Mouse (Mus musculus) hindbrain, postnatal 0 days (tissue): ENCODE data around the gene Ppil4. TPM values are rescaled to one million over a fixed set of nuclear protein-coding genes. Genes with fewer than 3 reads are reported as not detected.

ENCODE experiments used
- ATAC-seq: fragments of 200-750 bp; cut with Nextera tagmentation; 2 replicates; pipeline ENCODE4 v1.8.0; 2017; ENCODE audit warnings: mild to moderate bottlenecking, moderate TSS enrichment, moderate library complexity
- DNase-seq: peaks from one replicate; pipeline ENCODE4 v3.0.0-alpha.2; 2015; ENCODE audit warnings: low spot score
- H3K27ac ChIP-seq: fragments of 300-500 bp; sonication (generic); 2 replicates; pipeline ENCODE4 v1.5.1; 2014; ENCODE audit warnings: mild to moderate bottlenecking
- H3K27me3 ChIP-seq: fragments of 300-500 bp; sonication (generic); 2 replicates; pipeline ENCODE4 v1.6.1; 2014; ENCODE audit warnings: low read length, mixed read lengths; ENCODE audit not compliant: insufficient read depth
- H3K36me3 ChIP-seq: fragments of 300-500 bp; sonication (generic); 2 replicates; pipeline ENCODE4 v1.6.1; 2014; ENCODE audit warnings: low read length, mixed read lengths; ENCODE audit not compliant: insufficient read depth
- H3K4me1 ChIP-seq: fragments of 300-500 bp; sonication (generic); 2 replicates; pipeline ENCODE4 v1.6.1; 2014; ENCODE audit warnings: antibody characterized with exemption, low read length, mixed read lengths; ENCODE audit not compliant: insufficient read depth
- H3K4me2 ChIP-seq: fragments of 300-500 bp; sonication (generic); 2 replicates; pipeline ENCODE4 v1.6.1; 2014; ENCODE audit warnings: low read depth, mild to moderate bottlenecking, low read length, moderate library complexity, mixed read lengths
- H3K4me3 ChIP-seq: fragments of 300-500 bp; sonication (generic); 2 replicates; pipeline ENCODE4 v1.5.1; 2014; ENCODE audit warnings: low read length
- H3K9ac ChIP-seq: fragments of 300-500 bp; sonication (generic); replicated peaks from 2 replicates; pipeline ENCODE4 v1.6.1; 2014; ENCODE audit warnings: mild to moderate bottlenecking, low read length, moderate library complexity, mixed read lengths
- H3K9me3 ChIP-seq: fragments of 300-500 bp; sonication (generic); 2 replicates; pipeline ENCODE4 v1.6.1; 2016; ENCODE audit warnings: low read length, mixed read lengths
- CTCF ChIP-seq: IDR thresholded peaks from 2 replicates; pipeline ENCODE4 v1.5.1; 2016; ENCODE audit warnings: antibody characterized with exemption, control low read depth, low read depth
- WGBS: fragments of 180-500 bp; shearing (Covaris S2); extraction: QIAGEN DNeasy Blood & Tissue Kit; methylation state at CpG from one replicate; pipeline ENCODE4 v1.1.7; 2014; 5-methylcytosine and 5-hydroxymethylcytosine counted together
- polyA plus RNA-seq: library from polyadenylated mRNA; unstranded; fragments of >200 nt; fragmentation: Nextera tagmentation; extraction: Ambion mirVana; gene quantifications from 2 replicates; pipeline ENCODE4 v1.2.1, GENCODE M21; 2015
- total RNA-seq: library from RNA; depleted of rRNA; stranded (reverse); fragments of >200 nt; gene quantifications from 2 replicates; pipeline ENCODE4 v1.2.3, GENCODE M21; 2014

Ppil4 gene
- total and polyA plus RNA-seq, 2 experiments from 2014 or later, result 17.9 to 43.3 TPM

GRCm38 (mm10) chr10:7864184-7864583, 71.5 kb downstream of the Ppil4 start:
- DNase-seq, result no peak
- Histone ChIP-seq H3K4me2 (no peak overlapping the region), H3K9ac (no peak overlapping the region), H3K27me3 (no peaks in the 10 kb centered on the region), H3K36me3 (no peaks in the 10 kb centered on the region), H3K4me1 (no peaks in the 10 kb centered on the region), H3K9me3 (no peaks in the 10 kb centered on the region), H3K4me3 (no peak overlapping the region), H3K27ac (no peak overlapping the region)
- 52% methylated on average over 6 of the region's 6 CpGs for WGBS
- ATAC-seq, result no peak
- no peak for TF ChIP-seq CTCF

DNA sequence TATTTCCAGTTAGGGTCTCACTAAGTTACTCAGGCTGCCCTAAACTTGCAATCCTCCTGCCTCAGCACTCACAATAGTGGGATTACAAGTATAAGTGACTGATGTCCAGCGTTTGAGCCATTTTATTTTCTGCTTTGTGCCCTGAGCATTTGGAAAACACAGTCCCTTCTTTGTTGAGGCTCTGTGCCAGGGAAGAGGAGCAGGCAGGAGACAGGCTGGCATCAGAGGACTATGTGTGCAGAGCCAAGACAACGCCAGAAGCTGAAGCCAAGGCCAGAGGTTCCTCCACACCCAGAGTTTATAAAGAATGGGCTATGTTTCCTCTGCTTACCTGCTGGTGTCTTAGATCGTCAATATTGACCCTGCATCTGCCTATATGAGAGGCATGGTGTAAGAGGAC, 72.1 kb downstream of the Ppil4 start:
- no peak for ATAC-seq
- Histone ChIP-seq H3K9ac (no peak overlapping the region), H3K36me3 (no peaks in the 10 kb centered on the region), H3K27ac (no peak overlapping the region), H3K4me3 (no peak overlapping the region), H3K9me3 (no peaks in the 10 kb centered on the region), H3K4me2 (no peak overlapping the region), H3K27me3 (no peaks in the 10 kb centered on the region), H3K4me1 (no peaks in the 10 kb centered on the region)
- no peak for DNase-seq
- WGBS, result 59% methylated on average over 3 of the region's 3 CpGs
- no peak for TF ChIP-seq CTCF

DNA sequence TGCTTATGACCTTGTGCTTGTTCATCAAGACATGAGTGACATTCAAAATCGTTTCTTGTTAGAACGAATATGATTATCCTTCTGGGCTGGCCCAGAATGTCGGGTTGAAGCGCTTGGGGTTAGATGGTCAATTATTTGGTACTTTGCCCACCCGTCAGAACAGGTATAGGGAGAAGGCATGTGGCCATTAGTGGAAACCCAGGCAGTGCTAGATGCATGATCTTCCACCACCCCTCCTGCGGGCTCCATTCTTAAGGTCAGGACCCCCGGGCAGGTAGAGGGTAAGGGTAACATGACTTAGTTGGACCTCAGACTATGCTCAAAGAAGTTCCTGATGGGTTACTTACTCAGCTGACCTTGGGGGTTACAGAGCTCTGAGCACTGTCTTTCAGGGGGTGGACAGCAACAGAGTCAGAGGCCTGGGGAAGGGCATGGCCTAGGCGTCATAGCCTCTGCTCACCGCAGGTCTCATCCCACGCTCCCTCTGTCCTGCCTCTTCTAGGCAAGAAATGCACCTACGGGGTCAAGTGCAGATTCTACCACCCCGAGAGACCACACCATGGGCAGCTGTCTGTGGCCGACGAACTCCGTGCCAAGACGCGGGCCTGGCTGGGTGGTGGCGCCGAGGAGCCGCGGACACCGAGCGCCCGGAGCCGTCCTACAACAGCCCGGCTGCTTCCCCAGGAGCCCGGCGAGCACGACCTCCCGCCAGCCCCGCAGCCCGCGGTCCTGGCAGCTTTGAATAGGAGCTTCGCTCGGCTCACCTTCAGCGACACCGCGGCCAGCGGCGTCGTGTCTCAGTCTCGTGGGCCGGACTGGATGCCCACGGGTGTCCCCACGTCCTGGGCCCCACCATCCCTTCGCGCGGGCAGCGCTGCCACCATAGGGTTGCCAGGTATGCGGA, 74.3 kb downstream of the Ppil4 start:
- Histone ChIP-seq H3K9ac (peak overlapping the region; percentile 31), H3K27me3 (no peaks in the 10 kb centered on the region), H3K4me1 (no peaks in the 10 kb centered on the region), H3K27ac (no peak overlapping the region), H3K9me3 (no peaks in the 10 kb centered on the region), H3K4me2 (peak overlapping the region; percentile 61), H3K4me3 (peak overlapping the region; percentile 37), H3K36me3 (no peaks in the 10 kb centered on the region)
- WGBS, result 18% methylated on average over 50 of the region's 50 CpGs
- no peak; the same call in 1 of the 2 replicates for ATAC-seq
- DNase-seq, result no peak
- no peak for TF ChIP-seq CTCF

DNA sequence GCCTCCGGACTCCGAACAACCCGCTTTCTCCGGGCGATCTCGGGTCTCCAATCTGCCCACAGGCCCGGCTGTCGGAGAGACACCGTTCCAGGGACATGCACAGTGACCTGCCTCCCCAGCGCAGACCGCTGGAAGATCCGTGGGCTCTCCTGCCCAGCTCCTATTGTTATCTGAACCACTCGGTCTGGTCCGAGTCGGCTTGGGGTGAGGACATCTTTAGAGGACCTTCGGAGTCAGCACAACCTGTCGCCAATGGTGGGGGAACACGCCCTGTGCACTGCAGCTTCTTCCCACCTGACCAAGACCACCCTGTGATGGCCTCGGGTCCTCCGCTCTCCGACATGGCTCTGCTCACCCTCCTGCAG, 75.0 kb downstream of the Ppil4 start:
- TF ChIP-seq CTCF, result no peak
- H3K9ac ChIP-seq, result peak overlapping the region; percentile 31; the same call in 1 of the 2 replicates
- H3K4me3 ChIP-seq, result peak overlapping the region; percentile 37
- H3K27ac ChIP-seq, result no peak overlapping the region
- H3K9me3 ChIP-seq, result no peaks in the 10 kb centered on the region
- H3K4me1 ChIP-seq, result no peaks in the 10 kb centered on the region
- peak overlapping the region; percentile 61 for H3K4me2 ChIP-seq
- ATAC-seq (no peak), DNase-seq (no peak)
- no peaks in the 10 kb centered on the region for H3K27me3 ChIP-seq
- no peaks in the 10 kb centered on the region for H3K36me3 ChIP-seq
- 25% methylated on average over 21 of the region's 21 CpGs for WGBS

GRCm38 (mm10) chr10:7869746-7870145, 77.1 kb downstream of the Ppil4 start:
- Histone ChIP-seq H3K9ac (no peak overlapping the region), H3K27ac (no peak overlapping the region), H3K4me1 (no peaks in the 10 kb centered on the region), H3K27me3 (no peaks in the 10 kb centered on the region), H3K4me2 (no peak overlapping the region), H3K9me3 (no peaks in the 10 kb centered on the region), H3K36me3 (no peaks in the 10 kb centered on the region), H3K4me3 (no peak overlapping the region)
- DNase-seq (no peak), ATAC-seq (no peak)
- WGBS, result 52% methylated on average over 8 of the region's 8 CpGs
- TF ChIP-seq CTCF, result no peak

DNA sequence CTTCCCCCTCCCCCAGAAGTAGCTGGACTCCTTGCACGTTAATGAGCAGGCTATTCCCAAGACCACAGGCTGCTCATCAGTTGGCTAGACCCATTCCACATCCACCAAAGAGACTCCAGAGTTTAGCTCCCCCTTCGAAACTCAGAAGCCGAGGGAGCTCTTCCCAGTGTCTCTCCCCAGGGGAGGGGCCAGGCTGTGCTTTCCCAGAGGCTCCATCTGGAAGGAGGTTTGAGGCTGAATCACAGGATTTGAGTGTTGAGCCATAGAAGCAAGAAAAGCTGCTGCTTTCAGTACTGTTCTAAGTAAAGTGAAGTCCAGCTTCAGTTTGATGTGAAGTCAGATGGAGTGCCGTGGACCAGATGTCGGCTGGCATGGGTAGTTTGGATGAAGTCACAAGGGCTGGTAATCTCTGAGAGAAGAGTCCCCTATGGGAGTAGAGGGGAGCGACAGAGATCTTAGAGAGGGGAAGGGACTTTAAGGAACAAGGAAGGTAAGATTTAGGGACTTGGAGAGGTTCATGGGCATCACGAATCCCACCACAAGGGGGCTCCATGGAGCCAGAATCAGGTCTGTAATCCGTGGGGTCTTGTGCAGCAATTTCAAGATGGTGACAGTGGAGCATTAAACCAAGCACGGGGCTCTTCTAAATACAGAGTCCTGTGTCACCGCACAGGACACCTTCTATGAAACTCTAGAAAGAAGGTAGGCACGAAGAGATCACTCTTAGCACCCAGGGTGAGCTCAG, 78.1 kb downstream of the Ppil4 start:
- H3K27me3 ChIP-seq, result no peaks in the 10 kb centered on the region
- H3K36me3 ChIP-seq, result no peaks in the 10 kb centered on the region
- TF ChIP-seq CTCF, result peak; percentile 56
- WGBS, result 65% methylated on average over 11 of the region's 11 CpGs
- no peaks in the 10 kb centered on the region for H3K9me3 ChIP-seq
- H3K27ac ChIP-seq, result no peak overlapping the region
- DNase-seq (peak; percentile 34), ATAC-seq (no peak)
- no peak overlapping the region for H3K9ac ChIP-seq
- no peak overlapping the region for H3K4me3 ChIP-seq
- H3K4me2 ChIP-seq, result no peak overlapping the region
- H3K4me1 ChIP-seq, result no peaks in the 10 kb centered on the region
